ENCODE assay signal across 8 mouse cellular contexts in the genomic region with DNA sequence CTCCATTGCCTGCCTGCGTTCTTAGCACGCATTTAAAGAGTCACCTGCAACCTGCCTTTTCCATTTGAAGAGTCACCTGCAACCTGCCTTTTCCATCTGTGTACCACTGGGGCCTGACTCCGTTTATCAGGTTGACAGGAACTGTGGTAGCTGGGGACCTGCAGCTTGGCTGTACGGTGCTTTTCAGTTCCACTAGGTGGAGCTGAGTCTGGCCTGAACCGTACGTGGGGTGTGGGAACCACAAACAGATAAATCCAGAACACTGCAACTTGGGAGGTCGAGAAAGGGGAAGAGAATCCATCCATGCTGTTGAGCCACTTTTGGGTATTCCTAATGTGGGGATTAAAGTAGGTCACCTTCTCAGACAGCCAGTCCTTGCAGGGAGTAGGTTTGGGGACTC. TPM values are rescaled to one million over a fixed set of nuclear protein-coding genes. Genes with fewer than 3 reads are reported as not detected.
A peak's percentile ranks its signal among the peaks of the same experiment; 100 is the strongest.
DNase-seq lines count a peak whose midpoint lies in the region; ATAC-seq and TF ChIP-seq lines count a peak whose summit lies in the region.

No protein-coding gene starts in this region.

- H3K27ac ChIP-seq in intestine, postnatal 0 days (ENCODE audit: low read depth, low read length): no peak overlapping the region
- no peak overlapping the region for H3K27ac ChIP-seq in intestine, embryonic 16.5 days (ENCODE audit: low read length)
- H3K27ac ChIP-seq in heart, embryonic 16.5 days (ENCODE audit: low read length): no peak overlapping the region
- H3K27ac ChIP-seq in forebrain, embryonic 16.5 days (ENCODE audit: low read length): no peak overlapping the region

- H3K27me3 ChIP-seq in intestine, postnatal 0 days (replicated peaks; ENCODE audit: control insufficient read depth, insufficient read depth, low read length): no peaks in the 10 kb centered on the region
- H3K27me3 ChIP-seq in intestine, embryonic 16.5 days (replicated peaks; ENCODE audit: control insufficient read depth, insufficient read depth, low read length): no peaks in the 10 kb centered on the region
- no peaks in the 10 kb centered on the region for H3K27me3 ChIP-seq in E14TG2a.4 (ENCODE audit: insufficient read depth, low read length)
- H3K27me3 ChIP-seq in heart, embryonic 16.5 days (ENCODE audit: control insufficient read depth, insufficient read depth, low read length): no peaks in the 10 kb centered on the region
- H3K27me3 ChIP-seq in forebrain, embryonic 16.5 days (replicated peaks; ENCODE audit: control insufficient read depth, insufficient read depth, low read length): no peaks in the 10 kb centered on the region

- no peaks in the 10 kb centered on the region for H3K9me3 ChIP-seq in intestine, postnatal 0 days (ENCODE audit: control insufficient read depth)
- H3K9me3 ChIP-seq in intestine, embryonic 16.5 days (ENCODE audit: control insufficient read depth, low read length): no peaks in the 10 kb centered on the region
- H3K9me3 ChIP-seq in E14TG2a.4 (ENCODE audit: low read length): no peaks in the 10 kb centered on the region
- H3K9me3 ChIP-seq in heart, embryonic 16.5 days (replicated peaks; ENCODE audit: control insufficient read depth, low read length): no peaks in the 10 kb centered on the region
- H3K9me3 ChIP-seq in forebrain, embryonic 16.5 days (ENCODE audit: control insufficient read depth, low read length): no peaks in the 10 kb centered on the region

- 45% methylated on average over 7 of the region's 7 CpGs for WGBS in intestine, postnatal 0 days
- 49% methylated on average over 7 of the region's 7 CpGs for WGBS in intestine, embryonic 16.5 days
- WGBS in heart, embryonic 16.5 days: 33% methylated on average over 7 of the region's 7 CpGs
- WGBS in forebrain, embryonic 16.5 days: 74% methylated on average over 7 of the region's 7 CpGs

- no peak for ATAC-seq in intestine, postnatal 0 days
- no peak for ATAC-seq in intestine, embryonic 16.5 days
- ATAC-seq in heart, embryonic 16.5 days (replicated peaks; ENCODE audit: extremely low read depth, insufficient read depth, low FRiP score): peak; percentile 71; the same call in 1 of the 2 replicates
- ATAC-seq in megakaryocyte progenitor cell, adult 5-6 weeks (replicated peaks; ENCODE audit: poor library complexity): peak; percentile 89
- ATAC-seq in forebrain, embryonic 16.5 days: no peak

- H3K36me3 ChIP-seq in intestine, postnatal 0 days (ENCODE audit: control insufficient read depth, insufficient read depth): peaks cover 36% of the 10 kb centered on the region
- peaks cover 7% of the 10 kb centered on the region; the same call in 1 of the 2 replicates for H3K36me3 ChIP-seq in intestine, embryonic 16.5 days (ENCODE audit: control insufficient read depth, insufficient read depth, low read length)
- peaks cover 42% of the 10 kb centered on the region for H3K36me3 ChIP-seq in E14TG2a.4 (ENCODE audit: insufficient read depth, low read length)
- peaks cover 6% of the 10 kb centered on the region; the same call in 1 of the 2 replicates for H3K36me3 ChIP-seq in heart, embryonic 16.5 days (ENCODE audit: control insufficient read depth, insufficient read depth)
- peaks cover 11% of the 10 kb centered on the region; the same call in 1 of the 2 replicates for H3K36me3 ChIP-seq in forebrain, embryonic 16.5 days (ENCODE audit: control insufficient read depth, insufficient read depth)

- no peak overlapping the region for H3K9ac ChIP-seq in intestine, postnatal 0 days (ENCODE audit: low read depth, low read length)
- H3K9ac ChIP-seq in intestine, embryonic 16.5 days (ENCODE audit: low read depth, low read length): no peak overlapping the region
- peak overlapping the region; percentile 28 for H3K9ac ChIP-seq in heart, embryonic 16.5 days (ENCODE audit: low read length)
- H3K9ac ChIP-seq in forebrain, embryonic 16.5 days (replicated peaks; ENCODE audit: low read depth, low read length): no peak overlapping the region

- DNase-seq in layer of hippocampus, postnatal 25 days (ENCODE audit: extremely low spot score in 1 of 2, low spot score in 1 of 2): no peak
- no peak for DNase-seq in gastrocnemius, postnatal 10 days

- H3K4me3 ChIP-seq in intestine, postnatal 0 days (ENCODE audit: low read depth, low read length): no peak overlapping the region
- H3K4me3 ChIP-seq in intestine, embryonic 16.5 days (ENCODE audit: low read length): no peak overlapping the region
- no peak overlapping the region for H3K4me3 ChIP-seq in E14TG2a.4 (replicated peaks; ENCODE audit: low read length)
- no peak overlapping the region for H3K4me3 ChIP-seq in heart, embryonic 16.5 days (ENCODE audit: low read length)
- H3K4me3 ChIP-seq in forebrain, embryonic 16.5 days (replicated peaks; ENCODE audit: low read length): no peak overlapping the region

- H3K4me2 ChIP-seq in intestine, postnatal 0 days (replicated peaks; ENCODE audit: low read depth): no peak overlapping the region
- H3K4me2 ChIP-seq in intestine, embryonic 16.5 days (ENCODE audit: low read depth, low read length): no peak overlapping the region
- H3K4me2 ChIP-seq in heart, embryonic 16.5 days (ENCODE audit: low read depth, low read length): no peak overlapping the region
- H3K4me2 ChIP-seq in forebrain, embryonic 16.5 days (ENCODE audit: low read length): no peak overlapping the region

- H3K4me1 ChIP-seq in intestine, postnatal 0 days (replicated peaks; ENCODE audit: control insufficient read depth, insufficient read depth, low read length): no peaks in the 10 kb centered on the region
- no peaks in the 10 kb centered on the region for H3K4me1 ChIP-seq in intestine, embryonic 16.5 days (ENCODE audit: control insufficient read depth, insufficient read depth, low read length)
- H3K4me1 ChIP-seq in E14TG2a.4 (replicated peaks; ENCODE audit: low read depth, low read length): peaks cover 46% of the 10 kb centered on the region
- H3K4me1 ChIP-seq in heart, embryonic 16.5 days (ENCODE audit: control insufficient read depth, insufficient read depth, low read length): peaks cover 17% of the 10 kb centered on the region
- H3K4me1 ChIP-seq in forebrain, embryonic 16.5 days (replicated peaks; ENCODE audit: control insufficient read depth, insufficient read depth, low read length): no peaks in the 10 kb centered on the region

- peak; percentile 74 for TF ChIP-seq CTCF in intestine, postnatal 0 days (IDR thresholded peaks at IDR 0.05; ENCODE audit: low read depth)
- peak; percentile 24; the same call in 1 of the 2 replicates for TF ChIP-seq CTCF in E14TG2a.4 (conservative IDR thresholded peaks at IDR 0.05; ENCODE audit: low read length)

RNA-seq across cellular contexts. Expression of gene Wbp1l, which starts 8.5 kb away (rescaled TPM):
- 33.1 and 35.2 TPM in 2 replicates for polyA plus RNA-seq in intestine, postnatal 0 days (2015; fragmentation: Nextera tagmentation; extraction: Ambion mirVana)
- 39.3 and 40.0 TPM in 2 replicates for polyA plus RNA-seq in intestine, embryonic 16.5 days (2015; fragmentation: Nextera tagmentation; extraction: Ambion mirVana)
- polyA plus RNA-seq in heart, embryonic 16.5 days (2015; fragmentation: Nextera tagmentation; extraction: Ambion mirVana): 60.5 and 63.3 TPM in 2 replicates
- total RNA-seq in megakaryocyte progenitor cell, adult 5-6 weeks (2015): 17.0 and 18.4 TPM in 2 replicates
- 23.3 and 25.7 TPM in 2 replicates for total RNA-seq in megakaryocyte progenitor cell, adult 5-6 weeks (2017)
- total RNA-seq in layer of hippocampus, postnatal 25 days (2021): 10 to 100 TPM; 37.8 to 37.9 TPM
- 39.1 and 41.3 TPM in 2 replicates for polyA plus RNA-seq in forebrain, embryonic 16.5 days (2015; fragmentation: Nextera tagmentation; extraction: Ambion mirVana)
- total RNA-seq in gastrocnemius, postnatal 10 days (2021): 10 to 100 TPM; 38.3 to 41.6 TPM

RNA-seq across cellular contexts. Expression of gene Sfxn2, which starts 34.3 kb away (rescaled TPM):
- polyA plus RNA-seq in intestine, postnatal 0 days (2015; fragmentation: Nextera tagmentation; extraction: Ambion mirVana): 5.2 and 6.2 TPM in 2 replicates
- 16.7 and 18.1 TPM in 2 replicates for polyA plus RNA-seq in intestine, embryonic 16.5 days (2015; fragmentation: Nextera tagmentation; extraction: Ambion mirVana)
- polyA plus RNA-seq in heart, embryonic 16.5 days (2015; fragmentation: Nextera tagmentation; extraction: Ambion mirVana): 10.0 and 11.4 TPM in 2 replicates
- total RNA-seq in megakaryocyte progenitor cell, adult 5-6 weeks (2015): 7.8 and 9.2 TPM in 2 replicates
- 8.9 and 9.7 TPM in 2 replicates for total RNA-seq in megakaryocyte progenitor cell, adult 5-6 weeks (2017)
- 1 to 10 TPM; 4.4 to 6.3 TPM for total RNA-seq in layer of hippocampus, postnatal 25 days (2021)
- polyA plus RNA-seq in forebrain, embryonic 16.5 days (2015; fragmentation: Nextera tagmentation; extraction: Ambion mirVana): 14.3 and 14.8 TPM in 2 replicates
- 1 to 10 TPM; 5.5 to 7.3 TPM for total RNA-seq in gastrocnemius, postnatal 10 days (2021)

RNA-seq across cellular contexts. Expression of gene Arl3, which starts 34.4 kb away (rescaled TPM):
- 21.1 and 25.6 TPM in 2 replicates for polyA plus RNA-seq in intestine, postnatal 0 days (2015; fragmentation: Nextera tagmentation; extraction: Ambion mirVana)
- 53.9 and 64.5 TPM in 2 replicates for polyA plus RNA-seq in intestine, embryonic 16.5 days (2015; fragmentation: Nextera tagmentation; extraction: Ambion mirVana)
- 95.6 and 101 TPM in 2 replicates for polyA plus RNA-seq in heart, embryonic 16.5 days (2015; fragmentation: Nextera tagmentation; extraction: Ambion mirVana)
- 12.5 and 15.6 TPM in 2 replicates for total RNA-seq in megakaryocyte progenitor cell, adult 5-6 weeks (2015)
- total RNA-seq in megakaryocyte progenitor cell, adult 5-6 weeks (2017): 10.2 and 13.4 TPM in 2 replicates
- total RNA-seq in layer of hippocampus, postnatal 25 days (2021): 100 to 1,000 TPM; 123 to 127 TPM
- polyA plus RNA-seq in forebrain, embryonic 16.5 days (2015; fragmentation: Nextera tagmentation; extraction: Ambion mirVana): 226 and 246 TPM in 2 replicates
- total RNA-seq in gastrocnemius, postnatal 10 days (2021): 10 to 100 TPM; 48.9 to 50.5 TPM

Comparison
In these comparisons a context has a peak if more than half of its experiments do, and no peak if none do; other contexts are left out.
1. ATAC-seq: peak in heart, embryonic 16.5 days (single experiment) and megakaryocyte progenitor cell, adult 5-6 weeks (single experiment); none in intestine, postnatal 0 days (single experiment), intestine, embryonic 16.5 days (single experiment) and forebrain, embryonic 16.5 days (single experiment).